Mouse (Mus musculus) NIH3T3 (cell line): ENCODE data around the gene Pdss2.

Experiments
- DNase-seq: peaks from one replicate; pipeline ENCODE4 v3.0.0-alpha.2; 2012; ENCODE audit warnings: low read depth

Gene Pdss2

DNA sequence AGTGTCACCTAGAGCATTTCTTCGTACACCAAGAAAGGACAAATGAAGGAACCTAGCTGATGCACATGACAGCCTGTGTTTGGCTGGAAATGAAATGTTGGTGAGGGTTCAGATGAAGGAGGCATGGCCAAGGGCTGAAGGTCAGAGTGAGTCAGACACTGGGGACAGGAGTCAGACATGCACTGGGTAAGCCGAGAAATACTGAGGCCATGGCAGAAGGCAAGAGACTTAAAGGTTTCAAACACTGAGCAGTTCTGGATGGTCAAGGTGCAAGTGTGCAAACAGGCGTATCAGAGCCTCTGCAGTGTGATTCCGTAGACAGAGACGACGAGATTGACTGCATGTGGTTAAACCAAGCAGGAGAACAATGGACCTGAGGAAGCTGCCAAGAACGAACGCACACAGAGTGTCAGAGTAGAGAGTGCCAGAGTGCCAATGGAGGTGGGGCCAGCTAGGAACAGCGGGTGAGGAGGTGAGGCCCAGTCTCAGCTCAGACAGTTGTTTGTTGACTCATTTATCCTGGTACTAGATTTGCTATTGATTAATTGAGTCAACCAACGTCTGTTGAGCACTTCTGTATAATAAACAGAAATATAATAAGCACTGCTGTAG is 89.6 kb downstream of the Pdss2 start:
- DNase-seq: peak; percentile 41

- peak; percentile 8 for DNase-seq
These were observed 90.9 kb downstream of the Pdss2 start for GRCm38 (mm10) chr10:43312211-43312610.

GRCm38 (mm10) chr10:43312658-43313417 is 91.6 kb downstream of the Pdss2 start:
- DNase-seq: no peak

- peak; percentile 13 for DNase-seq
These were observed 93.9 kb downstream of the Pdss2 start for GRCm38 (mm10) chr10:43315228-43315627.

GRCm38 (mm10) chr10:43317327-43317951 is 96.2 kb downstream of the Pdss2 start:
- no peak for DNase-seq

GRCm38 (mm10) chr10:43321019-43321418 is 99.7 kb downstream of the Pdss2 start:
- no peak for DNase-seq

- DNase-seq: no peak
These were observed 101.3 kb downstream of the Pdss2 start for GRCm38 (mm10) chr10:43322446-43323178.

GRCm38 (mm10) chr10:43323386-43323785 is 102.1 kb downstream of the Pdss2 start:
- no peak for DNase-seq

DNA sequence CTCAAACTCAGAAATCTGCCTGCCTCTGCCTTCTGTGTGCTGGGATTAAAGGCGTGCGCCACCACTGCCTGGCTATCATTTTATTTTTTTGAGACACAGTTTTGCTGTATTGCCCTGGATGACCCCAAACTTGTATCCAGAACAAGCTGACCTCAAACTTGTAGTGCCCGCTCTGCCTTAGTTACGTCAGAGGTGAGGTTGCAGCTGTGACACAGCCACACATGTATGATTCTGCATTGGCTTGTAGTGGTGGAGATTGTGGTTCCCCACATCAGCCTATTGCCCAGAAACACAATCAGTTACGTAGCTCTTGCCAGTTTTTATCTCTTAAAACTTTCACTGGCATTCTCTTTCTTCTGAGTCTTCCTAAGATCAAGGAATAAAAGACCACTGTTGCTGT is 108.5 kb downstream of the Pdss2 start:
- no peak for DNase-seq

- DNase-seq: no peak
These were observed 109.4 kb downstream of the Pdss2 start for GRCm38 (mm10) chr10:43330691-43331090.

- DNase-seq: no peak
These were observed 110.8 kb downstream of the Pdss2 start for GRCm38 (mm10) chr10:43331931-43332701.

DNA sequence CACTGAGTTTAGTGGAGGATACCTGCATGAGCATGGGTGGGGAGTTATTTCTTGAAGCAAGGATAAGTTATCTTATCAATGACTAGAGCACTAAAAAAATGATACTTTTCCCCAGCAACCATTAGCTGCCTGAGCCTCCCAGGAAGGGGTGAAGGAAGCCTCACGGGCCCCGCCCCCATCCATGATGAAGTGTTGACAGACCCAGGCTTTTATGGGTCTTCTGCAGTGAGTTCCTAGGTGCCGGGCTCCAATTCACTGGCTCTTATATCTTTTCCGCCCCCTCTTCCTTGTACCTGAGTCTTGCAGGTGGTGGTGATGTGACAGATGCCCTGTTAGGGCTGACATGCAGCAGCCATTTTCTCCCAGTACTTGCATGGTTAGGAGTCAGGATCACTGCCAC is 114.6 kb downstream of the Pdss2 start:
- DNase-seq: no peak

GRCm38 (mm10) chr10:43337110-43337509 is 115.8 kb downstream of the Pdss2 start:
- DNase-seq: no peak

GRCm38 (mm10) chr10:43339811-43340210 is 118.5 kb downstream of the Pdss2 start:
- no peak for DNase-seq

DNA sequence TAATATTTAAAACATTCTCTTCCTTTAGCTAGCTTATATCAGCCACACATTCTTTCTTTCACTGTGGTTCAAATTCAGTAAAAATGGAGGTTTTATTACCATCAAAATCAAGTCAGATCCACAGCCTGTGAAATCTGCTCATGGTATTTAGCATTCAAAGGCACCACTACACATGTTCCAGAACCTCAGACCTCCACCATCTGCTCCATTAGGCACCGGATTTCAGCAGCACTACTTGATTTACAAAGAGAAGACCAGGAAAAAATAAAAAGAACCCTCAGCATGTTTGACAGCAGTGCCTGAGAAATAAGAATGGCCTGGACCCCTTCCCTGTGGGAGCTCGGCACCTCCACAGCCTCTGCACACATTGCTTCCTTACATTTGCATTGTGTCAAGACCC is 128.4 kb downstream of the Pdss2 start:
- DNase-seq: no peak

DNA sequence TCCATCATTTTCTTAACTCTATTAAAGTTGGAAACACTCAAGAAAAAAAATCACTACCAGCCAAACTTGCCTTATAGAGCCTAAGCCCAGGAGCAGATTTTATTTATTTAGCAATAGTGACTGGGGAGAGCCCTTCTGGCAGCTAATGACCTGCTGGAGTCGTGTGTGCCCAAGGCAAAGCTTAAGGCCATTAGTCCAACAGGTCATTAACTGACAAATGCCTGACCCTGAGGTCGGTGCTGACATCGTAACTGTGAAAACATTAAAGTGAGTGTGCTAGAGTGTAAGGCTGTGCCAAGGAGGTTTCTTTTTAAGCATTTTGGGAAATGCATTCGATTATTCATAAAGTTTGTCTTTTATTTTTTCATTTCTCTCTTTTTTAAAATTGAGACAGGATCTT is 136.6 kb downstream of the Pdss2 start:
- DNase-seq: no peak

DNA sequence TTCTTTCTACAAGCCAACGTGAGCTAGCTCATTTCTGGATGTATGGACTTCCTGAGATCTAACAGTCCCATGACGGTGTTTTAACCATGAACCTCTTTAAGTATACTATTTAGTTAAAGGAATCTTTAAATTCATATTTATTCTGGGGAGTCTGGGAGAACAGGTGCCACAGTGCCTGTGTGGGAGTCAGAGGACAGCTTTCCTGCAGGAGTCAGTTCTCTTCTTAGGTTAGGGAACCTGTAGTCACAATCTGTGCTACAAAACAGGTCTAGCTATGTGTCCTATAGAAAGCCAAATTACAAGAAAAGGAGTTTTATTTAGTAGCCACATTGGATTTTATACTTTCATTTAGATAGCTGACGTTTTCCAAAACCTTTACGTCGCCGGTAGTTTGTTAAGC is 141.7 kb downstream of the Pdss2 start:
- no peak for DNase-seq

GRCm38 (mm10) chr10:43363431-43363851 is 142.2 kb downstream of the Pdss2 start:
- no peak for DNase-seq

DNA sequence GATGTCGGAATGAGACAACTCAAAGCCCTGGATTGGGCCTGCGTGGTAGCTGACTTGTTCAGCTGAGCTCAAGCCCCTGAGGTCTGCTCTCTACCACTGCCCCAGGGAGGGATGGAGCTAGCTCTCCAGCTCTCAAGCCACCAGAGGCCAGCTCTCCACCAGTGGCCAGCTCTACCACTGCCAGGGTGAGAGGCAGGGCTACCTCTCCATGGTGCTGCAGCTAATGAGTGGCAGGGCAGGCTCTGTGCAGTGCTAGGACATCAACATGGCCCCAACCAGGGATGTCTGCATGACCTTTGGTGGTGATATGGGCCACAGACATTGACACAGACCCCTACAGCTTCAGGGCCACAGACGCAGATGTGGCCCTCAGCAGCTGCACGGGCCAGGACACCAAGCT is 144.6 kb downstream of the Pdss2 start:
- DNase-seq: no peak

DNA sequence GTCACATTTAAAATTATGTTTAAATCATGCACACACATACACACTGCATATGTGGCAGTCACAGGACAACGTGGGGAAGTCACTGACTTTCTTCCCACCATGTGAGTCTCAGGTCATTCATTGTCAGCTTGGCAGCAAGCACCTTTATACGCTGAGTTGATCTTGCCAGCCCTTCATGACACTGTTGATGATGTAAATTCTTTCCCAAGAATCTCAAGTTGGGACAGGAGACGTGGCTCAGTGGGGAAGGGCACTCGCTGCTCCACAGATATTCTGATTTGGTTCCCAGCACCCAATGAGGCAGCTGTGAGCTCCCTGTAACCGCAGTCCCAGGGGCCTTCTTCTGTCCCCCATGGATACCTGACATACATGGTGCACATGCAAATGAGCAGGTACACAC is 147.3 kb downstream of the Pdss2 start:
- DNase-seq: no peak

DNA sequence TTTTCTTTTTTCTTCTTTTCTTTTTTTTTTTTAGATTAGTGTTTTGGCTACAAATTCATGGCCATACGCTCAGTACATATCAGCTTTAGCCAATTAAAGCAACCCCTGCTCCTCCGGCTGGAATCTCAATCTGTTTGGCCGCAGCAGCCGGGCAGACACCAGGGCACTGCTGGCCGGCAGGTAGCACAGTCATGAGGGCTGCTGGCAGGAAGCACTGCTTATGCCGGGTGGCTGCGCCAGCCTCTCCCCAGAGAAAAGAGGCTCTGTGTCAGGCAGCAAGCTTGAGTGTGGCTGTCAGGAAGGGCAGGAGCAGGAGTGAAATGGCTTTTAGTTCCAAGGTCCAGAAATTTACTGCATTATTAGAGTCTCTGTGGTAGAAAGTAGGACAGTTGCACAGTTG is 151.0 kb downstream of the Pdss2 start:
- DNase-seq: no peak

- no peak for DNase-seq
These were observed 151.7 kb downstream of the Pdss2 start for GRCm38 (mm10) chr10:43373035-43373434.
